Mouse (Mus musculus) colon, adult 2 months (tissue): Measurements from ENCODE around the gene Lamc1. TPM values are rescaled to one million over a fixed set of nuclear protein-coding genes. Genes with fewer than 3 reads are reported as not detected.

Experiments used
- polyA plus RNA-seq: library from polyadenylated mRNA; depleted of rRNA; stranded (reverse); fragments of >200 nt; gene quantifications from 2 replicates; pipeline ENCODE4 v1.2.3, GENCODE M21; 2012; rRNA removed

Lamc1 gene
- 60.1 and 62.3 TPM in 2 replicates for polyA plus RNA-seq

GRCm38 (mm10) chr1:153332444-153333295 lies at the start of gene Lamc1:
Gene Lamc1 (minus strand): TSS chr1:153332786.

GRCm38 (mm10) chr1:153185828-153186803 lies 146.5 kb downstream of the Lamc1 start, which contains the start of gene Lamc2:
Gene Lamc2 (minus strand): TSS chr1:153186447.

Other genes starting within 250 kb of the Lamc1 start
- 14.1 and 17.2 TPM in 2 replicates for gene Lamc2, start 146.3 kb downstream of the Lamc1 start, polyA plus RNA-seq
- gene Shcbp1l, start 92.4 kb upstream of the Lamc1 start, polyA plus RNA-seq = 0.09 TPM in 1 of 2 replicates, not detected in the other
- 3.8 and 5.9 TPM in 2 replicates for gene Dhx9, start 154.9 kb upstream of the Lamc1 start, polyA plus RNA-seq
- 0.79 and 1.00 TPM in 2 replicates for gene Npl, start 217.3 kb upstream of the Lamc1 start, polyA plus RNA-seq